Mouse (Mus musculus) erythroblast, adult 5-6 weeks (primary cell): ENCODE data around the gene B3gat3. TPM values are rescaled to one million over a fixed set of nuclear protein-coding genes. Genes with fewer than 3 reads are reported as not detected.
A peak's percentile ranks its signal among the peaks of the same experiment; 100 is the strongest.
"Not testable (repeated sequence)": the region's sequence is repeated elsewhere in the genome, so short reads cannot be mapped to it uniquely, and the experiment has no call there.

Source experiments
- ATAC-seq: replicated peaks from 2 replicates; pipeline ENCODE4 v1.8.0; 2016; ENCODE audit warnings: moderate number of reproducible peaks, mild to moderate bottlenecking, moderate TSS enrichment, inconsistent platforms; ENCODE audit not compliant: poor library complexity, low FRiP score, severe bottlenecking
- total RNA-seq, 2 experiments: library from RNA; stranded (forward) in 1 of 2; stranded (reverse) in 1 of 2; fragments of 150-400 nt in 1 of 2; fragments of 200-764, 138-1000 nt in 1 of 2; gene quantifications; 2 replicates each; pipeline versions ENCODE4 v1.2.3 to v1.2.4; 2015 to 2017; ENCODE audit warnings: low replicate concordance in 2 of 2

Gene B3gat3
- total RNA-seq, 2 experiments from 2014 or later, result 11.1 to 14.2 TPM

DNA sequence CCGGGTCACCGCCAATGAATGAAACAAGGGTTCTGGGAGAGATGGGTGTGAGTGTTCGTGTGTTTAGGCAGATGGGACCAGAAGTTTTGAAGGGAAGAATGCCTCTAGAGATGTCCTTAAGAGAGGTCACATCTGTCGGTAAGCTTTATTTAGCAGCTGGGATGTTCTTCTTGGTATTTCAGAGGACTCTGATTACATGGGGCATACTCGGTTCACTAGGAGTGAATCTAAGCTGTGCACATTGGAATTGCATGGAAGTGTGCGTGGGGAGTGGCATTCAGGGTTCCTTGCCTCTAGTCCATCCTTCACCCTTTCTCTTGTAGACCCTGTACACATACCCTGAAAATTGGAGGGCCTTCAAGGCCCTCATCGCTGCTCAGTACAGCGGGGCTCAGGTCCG is 47.7 kb downstream of the B3gat3 start:
- no peak for ATAC-seq

DNA sequence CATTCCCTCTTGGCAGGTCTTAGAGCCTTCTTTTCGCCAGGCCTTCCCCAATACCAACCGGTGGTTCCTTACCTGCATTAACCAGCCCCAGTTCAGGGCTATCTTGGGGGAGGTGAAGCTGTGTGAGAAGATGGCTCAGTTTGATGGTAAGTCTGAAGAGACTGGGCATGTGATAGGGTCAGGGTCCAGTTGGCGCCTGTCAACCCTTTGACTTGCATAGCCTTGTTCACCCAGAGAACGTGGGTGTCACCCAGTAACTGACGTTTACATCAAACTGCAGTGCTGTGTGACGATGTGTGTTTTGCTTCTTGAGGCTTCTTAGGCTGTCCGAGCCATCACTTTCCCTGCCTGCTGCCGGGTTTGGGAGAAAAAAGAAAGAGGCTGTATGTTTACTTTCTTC is 52.3 kb downstream of the B3gat3 start:
- not testable (repeated sequence) for ATAC-seq

DNA sequence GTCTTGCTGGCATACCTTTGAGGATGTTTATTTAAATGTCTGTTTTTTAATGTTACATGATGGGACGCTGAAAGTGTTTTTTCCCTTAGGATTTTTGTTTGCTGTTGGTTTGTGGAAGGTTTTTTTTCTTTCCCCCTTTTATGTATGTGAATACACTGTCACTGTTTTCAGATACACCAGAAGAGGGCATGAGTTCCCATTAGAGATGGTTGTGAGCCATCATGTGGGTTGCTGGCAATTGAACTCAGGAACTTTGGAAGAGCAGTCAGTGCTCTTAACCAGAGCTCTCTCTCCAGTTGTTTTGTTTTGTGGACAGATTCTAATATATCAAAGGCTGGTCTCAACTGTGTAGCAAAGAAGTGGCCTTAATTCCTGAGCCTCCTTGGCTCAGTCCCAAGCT is 54.5 kb downstream of the B3gat3 start:
- no peak for ATAC-seq

DNA sequence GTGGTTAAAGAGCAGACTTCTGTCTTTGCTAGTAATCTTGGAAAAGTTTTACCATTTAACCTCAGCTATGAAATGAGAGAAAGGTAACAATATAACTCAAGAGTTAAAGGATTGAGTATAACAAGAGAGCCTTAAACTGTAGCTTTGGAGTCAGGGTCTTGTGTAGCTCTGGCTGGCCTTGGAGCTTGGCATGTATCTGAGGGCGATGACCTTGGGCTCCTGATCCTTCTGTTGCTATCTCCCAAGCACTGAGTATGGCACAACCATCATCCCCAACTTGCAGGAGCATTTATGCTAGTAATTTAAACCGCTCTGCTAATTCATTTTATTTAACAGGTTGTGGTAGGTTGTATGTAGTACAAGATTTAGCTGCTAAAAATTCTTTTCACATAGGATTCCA is 55.3 kb downstream of the B3gat3 start:
- no peak for ATAC-seq

DNA sequence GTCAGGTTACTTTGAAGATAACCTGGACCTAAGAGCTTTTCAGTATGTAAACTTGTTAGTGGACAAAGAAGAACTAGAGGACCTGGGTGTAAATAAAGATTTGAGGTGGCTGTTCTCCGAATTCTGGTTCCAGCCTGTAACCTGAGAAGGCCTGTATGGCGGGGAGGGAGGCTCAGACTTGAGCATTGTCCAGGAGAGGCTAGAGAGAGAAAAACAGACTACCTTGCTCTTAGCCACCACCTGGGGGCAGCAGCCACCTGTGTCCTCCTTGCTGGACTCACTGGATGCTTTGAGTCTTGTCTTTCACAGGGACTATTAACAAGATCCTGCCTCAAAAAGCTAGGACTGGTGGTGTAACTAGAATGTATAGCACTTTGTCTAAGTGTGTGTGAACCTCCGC is 56.4 kb downstream of the B3gat3 start:
- peak; percentile 76 for ATAC-seq

Other genes starting within 250 kb of the B3gat3 start
Only the 30 nearest of the 32 such genes appear.
- 7.9 and 61.9 TPM in 2 replicates for gene Wdr74, start 184.5 kb upstream of the B3gat3 start, total RNA-seq (2015; ENCODE audit: low replicate concordance)
- gene Wdr74, start 184.5 kb upstream of the B3gat3 start, total RNA-seq (2017; ENCODE audit: low replicate concordance), result 15.3 and 18.3 TPM in 2 replicates
- gene 1700092M07Rik, start 179.7 kb upstream of the B3gat3 start, total RNA-seq (2015; ENCODE audit: low replicate concordance), result not detected in 2 replicates
- gene 1700092M07Rik, start 179.7 kb upstream of the B3gat3 start, total RNA-seq (2017; ENCODE audit: low replicate concordance), result not detected in 2 replicates
- gene Stx5a, start 179.0 kb upstream of the B3gat3 start, total RNA-seq (2015; ENCODE audit: low replicate concordance), result 105 and 119 TPM in 2 replicates
- gene Stx5a, start 179.0 kb upstream of the B3gat3 start, total RNA-seq (2017; ENCODE audit: low replicate concordance), result 161 and 226 TPM in 2 replicates
- 135 and 146 TPM in 2 replicates for gene Nxf1, start 163.3 kb upstream of the B3gat3 start, total RNA-seq (2015; ENCODE audit: low replicate concordance)
- gene Nxf1, start 163.3 kb upstream of the B3gat3 start, total RNA-seq (2017; ENCODE audit: low replicate concordance), result 35.0 and 81.7 TPM in 2 replicates
- gene Tmem223, start 149.4 kb upstream of the B3gat3 start, total RNA-seq (2015; ENCODE audit: low replicate concordance), result 9.4 and 11.0 TPM in 2 replicates
- 3.1 and 6.8 TPM in 2 replicates for gene Tmem223, start 149.4 kb upstream of the B3gat3 start, total RNA-seq (2017; ENCODE audit: low replicate concordance)
- gene Tmem179b, start 145.9 kb upstream of the B3gat3 start, total RNA-seq (2015; ENCODE audit: low replicate concordance), result 55.1 and 59.6 TPM in 2 replicates
- gene Tmem179b, start 145.9 kb upstream of the B3gat3 start, total RNA-seq (2017; ENCODE audit: low replicate concordance), result 24.3 and 37.4 TPM in 2 replicates
- gene Taf6l, start 134.0 kb upstream of the B3gat3 start, total RNA-seq (2015; ENCODE audit: low replicate concordance), result 1.2 and 5.9 TPM in 2 replicates
- gene Taf6l, start 134.0 kb upstream of the B3gat3 start, total RNA-seq (2017; ENCODE audit: low replicate concordance), result 1.0 and 9.5 TPM in 2 replicates
- 21.5 and 23.0 TPM in 2 replicates for gene Polr2g, start 121.8 kb upstream of the B3gat3 start, total RNA-seq (2015; ENCODE audit: low replicate concordance)
- 9.9 and 20.1 TPM in 2 replicates for gene Polr2g, start 121.8 kb upstream of the B3gat3 start, total RNA-seq (2017; ENCODE audit: low replicate concordance)
- 0.42 TPM in 1 of 2 replicates, not detected in the other for gene Zbtb3, start 117.8 kb upstream of the B3gat3 start, total RNA-seq (2015; ENCODE audit: low replicate concordance)
- 0.60 TPM in 1 of 2 replicates, not detected in the other for gene Zbtb3, start 117.8 kb upstream of the B3gat3 start, total RNA-seq (2017; ENCODE audit: low replicate concordance)
- gene Ttc9c, start 101.0 kb upstream of the B3gat3 start, total RNA-seq (2015; ENCODE audit: low replicate concordance), result 10.0 and 13.6 TPM in 2 replicates
- 13.8 and 20.1 TPM in 2 replicates for gene Ttc9c, start 101.0 kb upstream of the B3gat3 start, total RNA-seq (2017; ENCODE audit: low replicate concordance)
- 14.4 and 27.4 TPM in 2 replicates for gene Hnrnpul2, start 100.4 kb upstream of the B3gat3 start, total RNA-seq (2015; ENCODE audit: low replicate concordance)
- gene Hnrnpul2, start 100.4 kb upstream of the B3gat3 start, total RNA-seq (2017; ENCODE audit: low replicate concordance), result 42.6 and 58.0 TPM in 2 replicates
- gene AC129217.1, start 90.6 kb upstream of the B3gat3 start, total RNA-seq (2015; ENCODE audit: low replicate concordance), result 4.2 TPM in 1 of 2 replicates, not detected in the other
- 14.8 TPM in 1 of 2 replicates, not detected in the other for gene AC129217.1, start 90.6 kb upstream of the B3gat3 start, total RNA-seq (2017; ENCODE audit: low replicate concordance)
- 28.8 and 40.3 TPM in 2 replicates for gene Bscl2, start 82.9 kb upstream of the B3gat3 start, total RNA-seq (2015; ENCODE audit: low replicate concordance)
- gene Bscl2, start 82.9 kb upstream of the B3gat3 start, total RNA-seq (2017; ENCODE audit: low replicate concordance), result 12.7 and 16.4 TPM in 2 replicates
- not detected in 2 replicates for gene Gng3, start 81.2 kb upstream of the B3gat3 start, total RNA-seq (2015; ENCODE audit: low replicate concordance)
- gene Gng3, start 81.2 kb upstream of the B3gat3 start, total RNA-seq (2017; ENCODE audit: low replicate concordance), result 0.56 TPM in 1 of 2 replicates, not detected in the other
- not detected in 2 replicates for gene Lrrn4cl, start 69.6 kb upstream of the B3gat3 start, total RNA-seq (2015; ENCODE audit: low replicate concordance)
- gene Lrrn4cl, start 69.6 kb upstream of the B3gat3 start, total RNA-seq (2017; ENCODE audit: low replicate concordance), result not detected in 2 replicates
- gene Ubxn1, start 48.9 kb upstream of the B3gat3 start, total RNA-seq (2015; ENCODE audit: low replicate concordance), result 18.6 and 20.6 TPM in 2 replicates
- gene Ubxn1, start 48.9 kb upstream of the B3gat3 start, total RNA-seq (2017; ENCODE audit: low replicate concordance), result 43.0 and 65.7 TPM in 2 replicates
- 1.5 and 8.4 TPM in 2 replicates for gene Uqcc3, start 39.5 kb upstream of the B3gat3 start, total RNA-seq (2015; ENCODE audit: low replicate concordance)
- 11.8 and 12.3 TPM in 2 replicates for gene Uqcc3, start 39.5 kb upstream of the B3gat3 start, total RNA-seq (2017; ENCODE audit: low replicate concordance)
- 24.2 and 24.4 TPM in 2 replicates for gene Lbhd1, start 36.6 kb upstream of the B3gat3 start, total RNA-seq (2015; ENCODE audit: low replicate concordance)
- gene Lbhd1, start 36.6 kb upstream of the B3gat3 start, total RNA-seq (2017; ENCODE audit: low replicate concordance), result 6.0 and 23.1 TPM in 2 replicates
- not detected in 2 replicates for gene Gm49403, start 36.4 kb upstream of the B3gat3 start, total RNA-seq (2015; ENCODE audit: low replicate concordance)
- gene Gm49403, start 36.4 kb upstream of the B3gat3 start, total RNA-seq (2017; ENCODE audit: low replicate concordance), result not detected in 2 replicates
- 14.6 and 21.3 TPM in 2 replicates for gene 1810009A15Rik, start 31.5 kb upstream of the B3gat3 start, total RNA-seq (2015; ENCODE audit: low replicate concordance)
- 13.5 and 23.3 TPM in 2 replicates for gene 1810009A15Rik, start 31.5 kb upstream of the B3gat3 start, total RNA-seq (2017; ENCODE audit: low replicate concordance)
- gene Gm49416, start 31.4 kb upstream of the B3gat3 start, total RNA-seq (2015; ENCODE audit: low replicate concordance), result not detected in 2 replicates
- not detected in 2 replicates for gene Gm49416, start 31.4 kb upstream of the B3gat3 start, total RNA-seq (2017; ENCODE audit: low replicate concordance)
- 2.3 and 7.1 TPM in 2 replicates for gene Ints5, start 27.4 kb upstream of the B3gat3 start, total RNA-seq (2015; ENCODE audit: low replicate concordance)
- 4.7 and 5.4 TPM in 2 replicates for gene Ints5, start 27.4 kb upstream of the B3gat3 start, total RNA-seq (2017; ENCODE audit: low replicate concordance)
- 12.7 and 20.9 TPM in 2 replicates for gene Ganab, start 22.3 kb upstream of the B3gat3 start, total RNA-seq (2015; ENCODE audit: low replicate concordance)
- gene Ganab, start 22.3 kb upstream of the B3gat3 start, total RNA-seq (2017; ENCODE audit: low replicate concordance), result 19.5 and 20.4 TPM in 2 replicates
- 1.2 TPM in 1 of 2 replicates, not detected in the other for gene Rom1, start 9.0 kb downstream of the B3gat3 start, total RNA-seq (2015; ENCODE audit: low replicate concordance)
- 1.7 and 3.0 TPM in 2 replicates for gene Rom1, start 9.0 kb downstream of the B3gat3 start, total RNA-seq (2017; ENCODE audit: low replicate concordance)
- 1.7 and 4.8 TPM in 2 replicates for gene Eml3, start 9.2 kb downstream of the B3gat3 start, total RNA-seq (2015; ENCODE audit: low replicate concordance)
- gene Eml3, start 9.2 kb downstream of the B3gat3 start, total RNA-seq (2017; ENCODE audit: low replicate concordance), result 6.3 and 8.3 TPM in 2 replicates
- gene Mta2, start 21.5 kb downstream of the B3gat3 start, total RNA-seq (2015; ENCODE audit: low replicate concordance), result 16.9 and 22.8 TPM in 2 replicates
- gene Mta2, start 21.5 kb downstream of the B3gat3 start, total RNA-seq (2017; ENCODE audit: low replicate concordance), result 39.5 and 54.4 TPM in 2 replicates
- 1.0 and 2.7 TPM in 2 replicates for gene Tut1, start 33.5 kb downstream of the B3gat3 start, total RNA-seq (2015; ENCODE audit: low replicate concordance)
- gene Tut1, start 33.5 kb downstream of the B3gat3 start, total RNA-seq (2017; ENCODE audit: low replicate concordance), result 2.3 and 6.8 TPM in 2 replicates
- gene Eef1g, start 46.7 kb downstream of the B3gat3 start, total RNA-seq (2015; ENCODE audit: low replicate concordance), result 181 and 213 TPM in 2 replicates
- 105 and 149 TPM in 2 replicates for gene Eef1g, start 46.7 kb downstream of the B3gat3 start, total RNA-seq (2017; ENCODE audit: low replicate concordance)
- gene Ahnak, start 68.9 kb downstream of the B3gat3 start, total RNA-seq (2015; ENCODE audit: low replicate concordance), result 19.0 and 20.0 TPM in 2 replicates
- gene Ahnak, start 68.9 kb downstream of the B3gat3 start, total RNA-seq (2017; ENCODE audit: low replicate concordance), result 24.3 and 30.2 TPM in 2 replicates
- gene Scgb1a1, start 167.6 kb downstream of the B3gat3 start, total RNA-seq (2015; ENCODE audit: low replicate concordance), result not detected in 2 replicates
- gene Scgb1a1, start 167.6 kb downstream of the B3gat3 start, total RNA-seq (2017; ENCODE audit: low replicate concordance), result not detected in 2 replicates